Mouse (Mus musculus) right cerebral cortex, postnatal 36 days (tissue): ENCODE results near the gene Ifrd2.
A peak's percentile ranks its signal among the peaks of the same experiment; 100 is the strongest.

Source experiments
- DNase-seq, 2 experiments: peaks; one replicate each; pipeline ENCODE4 v3.0.0; 2022; ENCODE audit warnings: low spot score in 2 of 2, mixed read lengths in 1 of 2

The Ifrd2 gene

GRCm38 (mm10) chr9:107586974-107587832, at the start of gene Ifrd2:
Gene Ifrd2 (plus strand): TSS chr9:107587642.
- DNase-seq: peak; percentile 99

- DNase-seq: no peak
These were observed 49.2 kb upstream of the Ifrd2 start for GRCm38 (mm10) chr9:107538231-107538630.

- no peak for DNase-seq
These were observed 48.7 kb upstream of the Ifrd2 start for GRCm38 (mm10) chr9:107538711-107539110.

- DNase-seq: no peak
These were observed 47.5 kb upstream of the Ifrd2 start for GRCm38 (mm10) chr9:107539940-107540339.

- DNase-seq: no peak
These were observed 47.0 kb upstream of the Ifrd2 start for GRCm38 (mm10) chr9:107540420-107540819.

GRCm38 (mm10) chr9:107541005-107541404, 46.4 kb upstream of the Ifrd2 start:
- no peak for DNase-seq

GRCm38 (mm10) chr9:107541474-107542351, 45.7 kb upstream of the Ifrd2 start, which contains the start of the genes Cyb561d2 and Nprl2:
Gene Cyb561d2 (minus strand): TSS chr9:107542193.
Gene Nprl2 (plus strand): TSS chr9:107542226.
- peak; percentile 90 to 92 for DNase-seq

- DNase-seq: no peak
These were observed 45.1 kb upstream of the Ifrd2 start for GRCm38 (mm10) chr9:107542352-107542686.

GRCm38 (mm10) chr9:107542721-107543120, 44.7 kb upstream of the Ifrd2 start:
- DNase-seq: no peak

- no peak for DNase-seq
These were observed 44.1 kb upstream of the Ifrd2 start for GRCm38 (mm10) chr9:107543299-107543698.

- DNase-seq: no peak
These were observed 43.2 kb upstream of the Ifrd2 start for GRCm38 (mm10) chr9:107544196-107544700.

- DNase-seq: no peak
These were observed 42.7 kb upstream of the Ifrd2 start for GRCm38 (mm10) chr9:107544729-107545128.

GRCm38 (mm10) chr9:107545199-107545598, 42.2 kb upstream of the Ifrd2 start:
- DNase-seq: no peak

GRCm38 (mm10) chr9:107545602-107546001, 41.8 kb upstream of the Ifrd2 start:
- peak in 1 of 2 experiments; percentile 63 for DNase-seq

- peak; percentile 81 to 84 for DNase-seq
These were observed 40.4 kb upstream of the Ifrd2 start, which contains the start of gene Zmynd10 for GRCm38 (mm10) chr9:107547026-107547425. Gene Zmynd10 (plus strand): TSS chr9:107547298.

GRCm38 (mm10) chr9:107547957-107548356, 39.5 kb upstream of the Ifrd2 start:
- DNase-seq: no peak

- no peak for DNase-seq
These were observed 38.6 kb upstream of the Ifrd2 start for GRCm38 (mm10) chr9:107548820-107549219.

- DNase-seq: no peak
These were observed 38.0 kb upstream of the Ifrd2 start for GRCm38 (mm10) chr9:107549297-107550074.

- no peak for DNase-seq
These were observed 36.8 kb upstream of the Ifrd2 start for GRCm38 (mm10) chr9:107550491-107551116.

- no peak for DNase-seq
These were observed 36.1 kb upstream of the Ifrd2 start, which contains the start of gene Rassf1 for GRCm38 (mm10) chr9:107551117-107551889. Gene Rassf1 (plus strand): TSS chr9:107551555.
